Mouse (Mus musculus) adrenal gland, postnatal 25 days (tissue): ENCODE results near the gene Zbtb34. TPM values are rescaled to one million over a fixed set of nuclear protein-coding genes. Genes with fewer than 3 reads are reported as not detected.

Experiments used
- DNase-seq: peaks from one replicate; pipeline ENCODE4 v3.0.0; 2021; ENCODE audit warnings: mixed read lengths
- total RNA-seq: library from RNA; stranded (reverse); gene quantifications from 2 replicates; pipeline ENCODE4 v1.2.3, GENCODE M21; 2021

Gene Zbtb34
- total RNA-seq, 1 experiment from 2014 or later, result 12.5 TPM

- DNase-seq, result no peak
Measured at GRCm38 (mm10) chr2:33401217-33401616, 29.9 kb downstream of the Zbtb34 start.

GRCm38 (mm10) chr2:33400541-33400940 is 30.6 kb downstream of the Zbtb34 start:
- no peak for DNase-seq

- DNase-seq, result peak; percentile 14
Measured at GRCm38 (mm10) chr2:33399091-33399490, 32.0 kb downstream of the Zbtb34 start.

GRCm38 (mm10) chr2:33397036-33397435 is 34.1 kb downstream of the Zbtb34 start:
- no peak for DNase-seq

GRCm38 (mm10) chr2:33395053-33395452 is 36.1 kb downstream of the Zbtb34 start:
- DNase-seq, result no peak

- DNase-seq, result no peak
Measured at GRCm38 (mm10) chr2:33393951-33394635, 37.0 kb downstream of the Zbtb34 start.

GRCm38 (mm10) chr2:33393021-33393420 is 38.1 kb downstream of the Zbtb34 start:
- no peak for DNase-seq

GRCm38 (mm10) chr2:33371648-33372408 is 59.3 kb downstream of the Zbtb34 start:
- no peak for DNase-seq

GRCm38 (mm10) chr2:33370777-33371647 is 60.1 kb downstream of the Zbtb34 start, which contains the start of gene Ralgps1:
TSS of gene Ralgps1 (minus strand) at chr2:33371486.
- peak; percentile 97 for DNase-seq

- DNase-seq, result no peak
Measured at GRCm38 (mm10) chr2:33370276-33370776, 60.8 kb downstream of the Zbtb34 start.

GRCm38 (mm10) chr2:33369453-33369852 is 61.7 kb downstream of the Zbtb34 start:
- no peak for DNase-seq

GRCm38 (mm10) chr2:33368486-33368885 is 62.6 kb downstream of the Zbtb34 start:
- no peak for DNase-seq

- DNase-seq, result no peak
Measured at GRCm38 (mm10) chr2:33365703-33366471, 65.2 kb downstream of the Zbtb34 start.

- no peak for DNase-seq
Measured at GRCm38 (mm10) chr2:33364656-33365055, 66.5 kb downstream of the Zbtb34 start.

GRCm38 (mm10) chr2:33363890-33364289 is 67.2 kb downstream of the Zbtb34 start:
- no peak for DNase-seq

- no peak for DNase-seq
Measured at GRCm38 (mm10) chr2:33361139-33361716, 69.9 kb downstream of the Zbtb34 start.

- DNase-seq, result no peak
Measured at GRCm38 (mm10) chr2:33360564-33360963, 70.6 kb downstream of the Zbtb34 start.

- no peak for DNase-seq
Measured at GRCm38 (mm10) chr2:33359184-33359583, 71.9 kb downstream of the Zbtb34 start.

GRCm38 (mm10) chr2:33357250-33357838 is 73.8 kb downstream of the Zbtb34 start:
- no peak for DNase-seq
